Mouse (Mus musculus): ENCODE results near the gene Kntc1.

- TF ChIP-seq CTCF (IDR thresholded peaks at IDR 0.05; ENCODE audit: borderline replicate concordance, extremely low read depth, insufficient read depth, insufficient read length) (no peak), POLR2A (IDR thresholded peaks at IDR 0.05; ENCODE audit: borderline replicate concordance, extremely low read depth, insufficient read depth, insufficient read length, poor library complexity, severe bottlenecking) (no peak)
These were observed 43.6 kb downstream of the Kntc1 start for GRCm38 (mm10) chr5:123793081-123793480.

Data from brain, embryonic 14.5 days (tissue).